Mouse (Mus musculus): ENCODE results near the gene Myadm.
A peak's percentile ranks its signal among the peaks of the same experiment; 100 is the strongest.
"Not testable (repeated sequence)": the region's sequence is repeated elsewhere in the genome, so short reads cannot be mapped to it uniquely, and the experiment has no call there.

Gene Myadm

DNA sequence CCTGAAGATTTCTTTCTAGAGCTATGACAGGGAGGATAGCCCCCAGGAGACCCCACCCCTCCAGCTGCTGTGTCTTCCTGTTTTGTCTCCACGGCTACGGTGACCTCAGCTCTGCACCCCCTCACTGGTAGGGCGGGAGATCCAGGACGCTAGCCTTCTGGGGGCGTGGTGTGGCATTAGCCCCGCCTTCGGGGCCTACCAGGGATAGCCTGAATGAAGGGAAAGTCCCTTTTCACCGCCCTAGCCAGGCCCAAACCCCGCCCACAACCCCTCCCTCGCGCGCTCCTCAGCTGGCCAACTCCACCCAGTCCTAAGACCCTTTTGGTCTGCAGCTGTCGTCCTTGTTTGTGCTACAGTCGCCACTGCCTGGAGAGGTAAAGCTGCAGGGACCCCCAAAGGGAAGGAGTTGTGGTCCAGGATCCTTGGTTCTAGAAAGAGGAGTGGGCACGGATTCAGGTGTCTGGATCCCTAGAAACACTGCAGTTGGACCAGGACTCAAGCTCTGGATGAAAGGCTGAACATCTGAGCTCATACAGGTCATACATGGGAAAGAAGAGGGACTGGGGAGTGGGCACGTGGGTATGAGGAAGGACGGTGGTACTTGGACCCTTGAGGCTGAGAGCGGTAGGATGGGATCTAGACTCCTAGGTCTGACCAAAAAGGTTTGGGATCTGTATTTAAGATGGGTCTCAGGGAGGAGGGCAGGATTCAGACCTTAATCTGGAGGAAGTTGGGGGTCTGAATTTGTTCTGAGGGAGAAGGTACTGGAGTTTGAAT, 1.6 kb downstream of the Myadm start:
- peak; percentile 95 for DNase-seq (ENCODE audit: low read depth, low spot score)

DNA sequence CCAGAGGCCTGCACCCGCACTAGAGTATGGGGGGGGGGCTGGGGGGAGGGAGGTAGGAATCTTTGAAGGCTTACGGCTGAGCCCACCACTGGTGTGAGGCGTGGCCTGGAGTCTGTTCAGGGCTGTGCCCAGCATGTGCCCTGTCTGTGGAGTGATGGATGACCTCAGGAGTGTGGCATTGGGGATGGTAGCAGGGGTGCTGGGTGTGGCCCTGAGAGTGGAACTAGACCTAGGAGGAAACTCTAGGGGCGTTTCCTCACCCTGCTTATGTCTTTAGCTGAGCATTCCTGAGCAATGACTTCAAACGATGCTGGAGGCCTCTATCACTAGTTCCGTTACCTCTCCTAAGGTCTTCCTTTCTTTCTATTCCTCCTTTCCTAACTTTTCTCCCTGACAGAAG, 2.3 kb downstream of the Myadm start:
- no peak for DNase-seq (ENCODE audit: low read depth, low spot score)

DNA sequence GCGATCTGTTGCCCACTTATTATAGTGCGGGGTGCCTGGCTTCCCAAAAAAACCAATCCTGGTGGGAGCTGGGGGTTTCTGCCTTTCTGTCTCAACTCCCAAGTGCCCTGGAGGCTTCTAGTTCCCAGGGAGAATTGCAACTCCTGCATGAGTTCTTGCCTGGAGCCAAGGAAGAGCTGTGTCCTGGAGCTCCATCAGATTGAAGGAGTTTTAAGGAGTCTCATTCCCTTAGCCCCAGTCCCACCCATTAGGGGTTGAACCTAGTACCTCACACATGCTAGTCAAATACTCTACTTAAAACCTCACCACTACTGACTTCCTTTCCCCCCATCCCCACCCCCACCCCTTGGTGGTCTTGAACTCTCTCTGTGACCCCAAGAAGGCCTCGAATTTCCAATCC, 2.9 kb downstream of the Myadm start:
- no peak for DNase-seq (ENCODE audit: low read depth, low spot score)

DNA sequence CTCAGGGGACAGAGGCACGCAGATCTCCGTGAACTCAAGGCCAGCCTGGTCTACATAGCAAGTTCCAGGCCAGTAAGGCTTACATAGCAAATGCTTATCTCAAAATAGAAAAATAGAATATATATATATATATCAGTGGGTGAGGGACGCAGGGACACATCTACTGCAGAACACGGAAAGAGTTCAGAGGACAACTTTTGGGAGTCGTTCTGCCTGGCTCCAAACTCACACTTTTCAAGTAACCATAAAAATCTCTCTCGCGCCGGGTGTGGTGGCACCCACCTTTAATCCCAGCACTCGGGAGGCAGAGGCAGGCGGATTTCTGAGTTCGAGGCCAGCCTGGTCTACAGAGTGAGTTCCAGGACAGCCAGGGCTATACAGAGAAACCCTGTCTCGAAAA, 3.4 kb downstream of the Myadm start:
- DNase-seq (ENCODE audit: low read depth, low spot score): not testable (repeated sequence)

DNA sequence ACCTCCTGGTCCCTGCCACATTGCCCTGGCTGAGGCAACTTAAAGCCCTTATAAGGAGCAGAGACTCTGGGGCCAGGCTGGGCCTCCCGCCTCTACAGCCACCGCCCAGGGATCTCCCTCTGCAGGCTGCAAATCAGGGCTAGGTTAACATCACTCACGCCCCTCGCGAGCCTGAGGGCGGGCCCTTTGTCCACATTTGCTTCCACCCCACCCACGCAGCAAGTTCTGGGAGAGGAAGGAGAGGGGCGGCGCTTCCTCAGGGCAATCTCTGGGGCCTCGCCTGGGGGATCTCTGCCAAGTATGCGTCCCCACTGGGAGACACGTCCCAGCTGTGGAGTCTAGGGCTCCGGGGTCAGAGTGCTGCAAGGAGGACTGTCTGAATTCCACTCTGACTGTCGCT, 3.9 kb downstream of the Myadm start:
- peak; percentile 66 for DNase-seq (ENCODE audit: low read depth, low spot score)

DNA sequence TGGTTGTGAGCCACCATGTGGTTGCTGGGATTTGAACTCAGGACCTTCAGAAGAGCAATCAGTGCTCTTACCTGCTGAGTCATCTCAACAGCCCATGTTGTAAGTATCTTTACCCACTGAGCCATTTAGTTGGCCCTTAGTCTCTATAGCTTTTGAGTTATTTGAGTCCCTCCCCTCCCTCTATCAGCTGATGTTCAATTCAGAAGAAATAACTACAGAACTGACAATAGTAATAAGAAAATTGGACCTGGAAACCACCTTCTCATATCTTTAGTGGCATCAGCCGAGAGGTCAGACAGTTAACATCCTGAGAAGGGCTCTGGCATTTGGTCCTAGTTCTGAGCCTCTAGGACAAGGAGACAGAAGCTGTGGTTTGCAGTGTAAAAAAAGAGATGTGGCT, 5.9 kb downstream of the Myadm start:
- DNase-seq (ENCODE audit: low read depth, low spot score): no peak

DNA sequence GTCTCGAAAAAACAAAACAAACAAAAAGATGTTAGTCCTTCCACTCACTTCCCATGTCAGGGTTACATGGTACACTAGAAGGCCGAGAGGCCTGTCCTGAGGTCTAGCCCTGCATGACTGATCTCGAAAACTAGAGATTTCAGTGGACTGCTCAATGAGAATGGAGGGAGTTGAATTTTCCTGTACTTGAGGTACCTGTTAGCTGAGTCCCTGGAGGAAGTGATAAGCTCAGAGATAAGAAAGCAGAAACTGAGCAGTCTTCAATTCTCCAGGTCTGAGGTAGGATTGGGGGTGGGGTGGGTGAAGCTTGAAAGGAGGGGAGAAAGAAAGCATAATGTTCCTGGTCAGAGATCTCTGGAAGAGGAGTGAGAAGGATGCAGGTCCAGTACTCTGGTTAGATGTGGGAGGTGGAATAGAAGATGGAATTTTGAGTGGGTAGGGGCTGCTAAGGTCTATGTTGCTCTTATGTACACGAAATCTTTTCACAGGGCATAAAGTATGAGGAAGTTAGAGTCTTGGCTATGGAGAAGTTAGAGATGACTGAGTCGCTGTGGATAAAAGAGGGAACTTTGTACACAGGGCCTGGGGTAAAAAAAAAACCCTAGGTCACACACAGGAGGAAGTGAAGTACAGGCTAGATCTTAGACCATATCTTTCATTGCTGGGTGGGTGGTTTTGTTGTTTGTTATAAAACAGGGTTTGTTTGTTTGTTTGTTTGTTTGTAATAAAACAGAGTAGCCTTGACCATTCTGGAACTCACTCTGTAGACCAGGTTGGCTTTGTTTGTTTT, 6.6 kb downstream of the Myadm start:
- no peak for DNase-seq (ENCODE audit: low read depth, low spot score)

DNA sequence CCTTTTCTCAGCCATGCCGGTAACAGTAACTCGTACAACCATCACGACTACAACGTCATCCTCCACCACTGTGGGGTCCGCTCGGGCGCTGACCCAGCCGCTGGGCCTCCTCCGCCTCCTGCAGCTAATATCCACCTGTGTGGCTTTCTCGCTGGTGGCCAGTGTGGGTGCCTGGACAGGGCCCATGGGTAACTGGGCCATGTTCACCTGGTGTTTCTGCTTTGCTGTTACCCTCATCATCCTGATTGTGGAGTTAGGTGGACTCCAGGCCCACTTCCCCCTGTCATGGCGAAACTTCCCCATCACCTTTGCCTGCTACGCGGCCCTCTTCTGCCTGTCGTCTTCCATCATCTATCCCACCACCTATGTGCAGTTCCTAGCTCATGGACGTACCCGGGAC, 7.8 kb downstream of the Myadm start:
- no peak for DNase-seq (ENCODE audit: low read depth, low spot score)

DNA sequence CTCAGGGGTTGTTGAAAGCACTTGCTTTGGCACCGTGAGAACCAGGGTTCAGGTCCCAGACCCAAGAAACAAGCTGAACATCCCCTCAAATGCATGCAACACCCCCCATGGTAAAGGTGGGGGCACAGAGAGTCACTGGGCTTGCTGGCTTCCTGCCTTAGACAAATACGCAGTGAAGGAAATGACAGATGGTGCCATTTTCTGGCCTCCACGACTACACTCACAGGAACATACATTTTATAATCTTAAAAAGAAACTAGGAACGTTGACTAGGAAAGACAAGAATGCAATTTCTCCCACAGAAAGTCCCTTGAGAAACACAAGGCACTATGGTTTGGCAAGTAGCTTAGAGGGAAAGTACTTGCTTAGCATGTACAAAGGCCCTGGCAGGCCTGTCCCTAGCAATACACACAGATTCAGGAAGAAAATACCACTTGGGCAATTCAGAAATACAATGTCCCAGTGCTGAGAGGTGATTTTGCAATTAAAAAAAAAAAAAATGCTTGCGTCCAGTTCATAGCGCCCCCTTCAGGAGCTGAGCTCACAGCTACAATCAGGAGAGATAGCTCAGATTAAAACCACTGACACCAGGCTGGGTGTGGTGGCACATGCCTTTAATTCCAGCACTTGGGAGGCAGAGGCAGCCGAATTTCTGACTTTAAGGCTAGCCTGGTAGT, 11.2 kb downstream of the Myadm start:
- DNase-seq (ENCODE audit: low read depth, low spot score): no peak

DNA sequence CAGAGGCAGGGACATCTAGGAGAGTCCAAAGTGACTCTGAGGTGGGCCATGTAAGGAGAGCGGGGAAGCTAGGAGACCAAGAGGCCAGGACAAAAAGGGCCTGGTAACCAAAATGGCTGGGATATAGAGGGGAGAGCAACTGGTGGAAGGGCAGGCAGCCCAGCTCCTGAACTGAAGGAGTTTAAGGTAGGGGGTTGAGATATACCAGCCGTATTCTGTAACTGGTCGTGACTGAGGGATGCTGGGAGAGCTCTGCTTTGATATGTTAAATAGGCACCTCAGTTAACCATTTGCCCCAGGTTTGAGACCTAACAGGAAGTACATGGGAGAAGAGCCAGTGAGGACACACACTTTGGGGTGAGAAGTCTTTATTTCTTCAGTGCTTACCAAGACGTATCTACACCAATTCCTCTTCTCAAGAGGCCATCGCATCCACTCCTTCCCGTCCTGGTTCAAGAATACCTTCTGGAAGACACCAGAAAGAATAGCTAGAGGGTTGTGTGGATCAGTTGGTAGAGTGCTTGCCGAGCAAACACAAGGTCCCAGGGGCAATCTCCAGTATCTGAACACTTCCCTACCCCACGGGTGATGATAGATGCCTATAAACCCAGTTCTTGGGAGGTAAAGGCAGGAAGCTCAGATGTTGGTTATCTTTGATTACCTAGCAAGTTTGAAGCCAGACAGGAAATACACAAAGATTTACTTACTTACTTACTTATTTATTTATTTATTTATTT, 12.2 kb downstream of the Myadm start:
- DNase-seq (ENCODE audit: low read depth, low spot score): no peak

DNA sequence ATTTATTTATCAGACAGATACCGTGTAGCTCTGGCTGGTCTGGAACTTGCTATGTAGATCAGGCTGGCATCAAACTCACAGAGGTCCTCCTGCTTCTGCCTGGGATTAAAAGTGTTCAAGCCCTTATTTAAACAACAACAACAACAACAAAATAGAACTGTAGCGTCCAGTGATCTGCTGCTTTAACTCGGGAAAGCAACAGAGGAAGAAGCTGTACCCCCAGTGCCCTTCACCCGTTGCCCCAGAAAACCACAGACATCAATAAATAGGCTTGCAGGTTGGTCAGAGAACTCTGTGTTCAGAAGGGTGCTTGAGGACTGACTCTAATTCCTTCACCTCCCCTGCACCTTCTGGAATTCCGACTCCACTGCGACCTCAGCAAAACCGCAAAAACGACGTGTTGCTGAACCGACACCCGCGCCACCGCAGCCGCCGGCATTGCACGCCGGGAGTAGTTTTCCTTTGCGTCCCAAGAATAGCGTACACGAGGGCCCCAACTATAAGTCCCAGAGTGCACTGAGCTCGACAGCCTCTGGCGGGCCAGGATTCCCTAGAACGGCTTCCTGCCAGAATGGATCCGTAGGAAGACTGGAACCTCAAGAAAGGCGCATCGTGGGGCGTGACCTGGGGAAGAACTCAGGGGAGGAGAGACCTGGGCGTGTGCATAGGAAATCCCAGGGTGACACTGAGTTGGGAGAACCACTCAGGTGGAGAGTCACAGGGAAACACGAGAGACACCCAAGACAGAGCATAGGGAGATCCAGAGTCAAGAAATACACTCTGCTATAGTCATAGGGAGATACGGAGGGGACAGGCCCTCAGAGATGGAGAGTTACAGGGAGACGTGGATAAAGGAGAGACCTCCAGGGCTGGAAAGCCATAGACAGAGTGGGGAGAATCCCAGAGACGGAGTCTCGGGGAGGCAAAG, 13.0 kb downstream of the Myadm start:
- no peak for DNase-seq (ENCODE audit: low read depth, low spot score)

DNA sequence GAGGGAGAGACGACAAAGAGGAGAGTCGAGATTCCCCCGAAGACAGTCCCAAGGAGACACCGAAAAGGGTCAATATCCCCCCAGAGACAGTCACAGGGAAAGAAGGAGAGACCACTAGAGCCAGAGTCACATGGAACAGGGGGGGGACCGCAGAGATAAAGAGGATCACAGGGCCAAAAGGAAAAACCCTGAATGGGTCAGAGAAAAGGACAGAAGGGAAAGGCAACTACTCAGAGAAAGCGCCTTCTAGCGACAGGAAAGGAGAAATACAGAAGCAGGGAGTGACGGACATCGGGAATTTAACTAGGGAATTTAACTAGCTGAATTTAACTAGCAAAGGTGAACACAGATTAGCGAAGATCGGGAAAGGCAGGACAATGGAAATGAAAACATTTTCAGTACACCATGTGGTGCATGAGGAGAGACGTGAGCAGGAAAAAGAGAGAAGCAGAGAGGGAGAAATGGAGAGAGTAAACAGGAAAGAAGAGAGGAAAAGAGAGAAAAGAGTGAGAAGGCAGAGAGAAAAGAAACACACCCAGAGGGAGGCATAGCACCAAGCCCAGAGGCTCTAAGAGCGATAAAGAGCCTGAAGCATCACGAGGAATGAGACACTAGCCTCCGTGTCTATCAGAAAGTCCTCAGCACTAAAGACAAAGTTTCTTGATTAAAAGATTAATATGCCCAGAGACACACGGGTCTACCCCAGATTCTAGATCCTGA, 13.8 kb downstream of the Myadm start:
- DNase-seq (ENCODE audit: low read depth, low spot score): no peak

DNA sequence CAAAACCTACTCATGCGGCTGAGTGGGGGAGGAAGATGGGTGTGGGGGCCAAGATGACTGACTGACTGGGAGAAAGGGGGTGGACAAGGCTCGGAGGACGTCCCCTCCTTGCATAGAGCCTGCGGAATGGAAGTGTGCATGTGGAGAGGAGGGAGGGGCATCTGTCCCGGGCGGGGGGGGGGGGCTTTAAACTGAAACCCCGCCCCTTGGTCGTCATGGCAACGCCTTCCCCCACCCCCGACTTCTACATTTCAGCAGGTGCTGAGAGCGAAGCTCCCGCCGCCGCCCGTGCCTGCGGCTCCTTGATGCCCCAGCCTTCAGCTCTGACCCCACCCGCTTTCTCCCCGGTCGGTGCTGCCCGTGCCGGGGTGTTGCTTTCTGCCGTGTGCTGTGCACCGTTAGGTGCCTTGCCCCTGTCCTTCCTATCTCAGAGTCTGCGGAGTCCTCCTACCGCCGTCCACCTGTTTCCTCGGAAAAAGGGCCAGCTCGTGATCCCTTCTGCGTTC, 14.4 kb downstream of the Myadm start:
- DNase-seq (ENCODE audit: low read depth, low spot score): no peak

DNA sequence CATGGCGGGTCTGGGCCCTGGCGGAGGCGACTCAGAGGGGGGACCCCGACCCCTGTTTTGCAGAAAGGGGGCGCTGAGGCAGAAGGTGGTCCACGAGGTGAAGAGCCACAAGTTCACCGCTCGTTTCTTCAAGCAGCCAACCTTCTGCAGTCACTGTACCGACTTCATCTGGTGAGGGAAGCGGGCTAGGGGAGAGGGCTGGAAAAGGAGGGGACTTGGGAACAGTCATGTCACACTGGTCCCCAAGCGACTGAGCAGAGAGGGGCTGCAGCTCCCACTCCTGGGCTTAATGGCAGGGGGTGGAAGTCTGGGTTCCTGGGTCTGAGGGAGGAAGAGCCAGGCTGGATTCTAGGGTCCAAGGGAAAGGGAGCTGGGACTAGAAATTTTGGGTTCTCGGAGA, 14.9 kb downstream of the Myadm start:
- no peak for DNase-seq (ENCODE audit: low read depth, low spot score)

DNA sequence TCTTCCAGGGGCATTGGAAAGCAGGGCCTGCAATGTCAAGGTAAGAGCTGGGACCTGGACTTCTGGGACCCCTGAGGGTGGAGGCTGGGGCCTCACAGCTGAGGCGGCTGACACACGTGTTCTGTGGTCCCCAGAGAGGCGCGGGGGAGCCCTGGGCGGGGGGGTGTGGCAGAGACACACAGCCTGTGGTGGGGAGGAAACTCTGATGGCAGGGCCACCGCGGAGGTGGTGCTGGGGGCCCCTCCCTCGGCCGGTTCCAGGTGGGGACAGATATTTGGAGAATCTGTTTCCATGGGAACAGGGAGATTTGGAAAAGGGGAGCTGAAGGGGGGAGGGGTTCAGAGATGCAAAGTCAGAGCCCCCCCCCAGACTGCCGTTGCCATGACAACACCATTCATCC, 15.4 kb downstream of the Myadm start:
- DNase-seq (ENCODE audit: low read depth, low spot score): no peak

DNA sequence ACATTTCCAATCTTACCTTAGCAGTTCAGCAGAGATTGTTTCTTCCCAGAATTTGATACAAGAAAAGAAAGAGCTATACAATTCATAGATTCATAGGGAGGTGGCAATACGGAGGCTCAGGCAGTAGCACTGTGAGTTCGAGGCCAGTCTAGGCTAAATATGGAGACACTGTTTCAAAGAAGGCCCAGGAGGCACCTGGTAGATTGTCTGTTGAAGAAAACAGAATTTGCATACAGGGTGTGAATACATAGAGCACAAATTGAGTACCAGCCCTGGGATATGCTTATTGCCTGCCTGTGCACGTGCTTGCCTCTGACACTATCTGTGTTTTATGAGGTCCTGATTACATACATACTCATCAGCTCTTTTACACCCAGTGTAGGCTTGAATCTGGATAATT, 17.5 kb downstream of the Myadm start:
- no peak for DNase-seq (ENCODE audit: low read depth, low spot score)

DNA sequence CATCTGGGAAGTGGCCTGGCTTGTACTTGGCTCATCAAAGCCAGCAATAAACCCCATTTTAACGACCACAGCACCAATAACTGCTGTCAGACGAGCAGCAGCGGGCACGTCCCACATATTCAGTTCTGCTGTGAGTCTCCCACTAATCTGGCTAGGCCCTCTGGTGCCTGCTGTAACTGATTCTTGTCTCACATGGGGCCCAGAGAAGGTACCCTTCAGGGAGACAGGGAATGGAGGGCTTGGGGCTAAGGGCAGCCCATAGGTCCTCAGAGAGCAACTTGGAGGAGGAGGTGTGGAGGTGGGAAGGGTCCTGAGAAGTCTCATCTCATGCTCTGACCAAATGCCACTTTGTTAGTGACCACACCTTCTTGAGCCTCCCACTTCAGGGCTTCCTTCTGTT, 19.8 kb downstream of the Myadm start:
- DNase-seq (ENCODE audit: low read depth, low spot score): no peak

DNA sequence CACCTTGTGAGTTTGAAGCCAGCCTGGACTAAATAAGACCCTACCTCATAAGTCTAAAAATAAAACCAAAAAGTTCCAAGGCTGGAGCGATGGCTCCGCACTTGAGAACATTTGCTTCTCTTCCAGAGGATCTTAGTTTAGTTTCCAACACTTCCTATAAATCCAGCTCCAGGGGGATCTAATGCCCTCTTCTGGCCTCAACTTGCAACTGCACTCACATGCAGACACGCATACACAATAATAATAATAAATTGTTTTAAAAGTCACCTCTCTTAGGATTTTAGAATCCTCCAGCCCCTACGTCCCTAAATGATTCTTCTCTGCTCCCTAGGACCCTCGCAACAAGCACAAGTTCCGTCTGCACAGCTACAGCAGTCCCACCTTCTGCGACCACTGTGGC, 21.4 kb downstream of the Myadm start:
- no peak for DNase-seq (ENCODE audit: low read depth, low spot score)

DNA sequence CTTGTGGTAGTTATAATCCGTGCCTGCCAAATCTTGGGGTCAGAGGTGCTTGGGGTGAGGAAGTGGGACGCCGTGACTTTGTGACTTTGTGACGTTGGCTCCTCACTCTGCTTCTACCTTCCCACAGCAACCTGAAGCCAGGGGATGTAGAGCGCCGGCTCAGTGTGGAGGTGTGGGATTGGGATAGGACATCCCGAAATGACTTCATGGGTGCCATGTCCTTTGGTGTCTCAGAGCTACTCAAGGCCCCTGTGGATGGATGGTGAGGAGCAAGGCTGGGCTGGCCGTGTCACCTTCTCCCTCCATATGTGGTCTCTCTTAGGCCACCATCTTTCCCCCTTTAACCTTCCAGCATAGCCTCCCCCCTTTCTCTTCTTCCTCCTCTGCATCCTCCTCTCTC, 24.7 kb downstream of the Myadm start:
- no peak for DNase-seq (ENCODE audit: low read depth, low spot score)

DNA sequence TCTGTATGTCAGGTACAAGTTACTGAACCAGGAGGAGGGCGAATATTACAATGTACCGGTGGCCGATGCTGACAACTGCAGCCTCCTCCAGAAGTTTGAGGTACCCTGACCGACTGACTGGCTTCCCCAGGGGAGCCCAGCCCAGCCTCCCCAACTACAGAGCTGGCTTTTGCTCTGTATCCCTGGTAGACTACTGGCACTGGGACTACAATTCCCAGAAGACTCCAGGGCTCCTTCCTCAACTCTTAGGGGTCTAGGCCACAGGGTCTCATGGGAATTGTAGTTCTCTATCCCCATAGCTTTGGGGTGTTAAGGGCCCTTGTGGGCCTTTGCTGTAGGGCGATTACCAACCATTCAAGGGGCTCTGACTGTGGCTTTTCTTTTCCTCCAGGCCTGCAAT, 25.2 kb downstream of the Myadm start:
- no peak for DNase-seq (ENCODE audit: low read depth, low spot score)
